Mouse (Mus musculus) cerebellum, postnatal 14 days (tissue): ENCODE measurements around the gene Rock2.
"Not testable (repeated sequence)": the region's sequence is repeated elsewhere in the genome, so short reads cannot be mapped to it uniquely, and the experiment has no call there.

Source experiments
- DNase-seq, 2 experiments: peaks; one replicate each; pipeline ENCODE4 v3.0.0; 2021; ENCODE audit warnings: mixed read lengths in 2 of 2

The Rock2 gene

GRCm38 (mm10) chr12:17000628-17001027 is 105.9 kb downstream of the Rock2 start:
- no peak for DNase-seq

- DNase-seq, result no peak
These were observed 106.5 kb downstream of the Rock2 start for GRCm38 (mm10) chr12:17001211-17001610.

GRCm38 (mm10) chr12:17009466-17009865 is 114.8 kb downstream of the Rock2 start:
- DNase-seq, result no peak

- peak; percentile 76 to 87 for DNase-seq
These were observed 116.6 kb downstream of the Rock2 start, which contains the start of gene 2410004P03Rik for GRCm38 (mm10) chr12:17011100-17011870. 2410004P03Rik (minus strand) TSS chr12:17011727.

GRCm38 (mm10) chr12:17012067-17012899 is 117.6 kb downstream of the Rock2 start:
- no peak for DNase-seq

DNA sequence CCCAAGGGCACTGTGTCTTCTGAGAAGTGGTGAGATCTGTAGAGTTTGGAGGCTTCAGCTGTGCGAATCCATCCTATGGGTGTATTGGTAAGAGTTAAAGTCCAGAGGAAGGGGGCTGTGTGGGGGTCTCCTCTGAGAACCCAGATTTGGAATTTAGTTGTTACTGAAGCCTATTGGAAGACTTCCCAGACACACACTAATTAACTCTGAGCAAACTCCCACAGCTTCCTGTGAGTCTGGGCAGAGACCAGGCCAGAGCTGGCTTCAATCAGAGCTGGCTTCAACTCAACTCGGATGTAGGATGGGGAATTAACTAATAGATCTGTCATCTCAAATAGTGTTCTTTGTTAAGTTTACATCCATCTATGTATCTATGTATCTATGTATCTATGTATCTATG is 121.0 kb downstream of the Rock2 start:
- DNase-seq, result no peak

- DNase-seq, result peak; percentile 72 to 86
These were observed 123.8 kb downstream of the Rock2 start for GRCm38 (mm10) chr12:17018468-17018867.

DNA sequence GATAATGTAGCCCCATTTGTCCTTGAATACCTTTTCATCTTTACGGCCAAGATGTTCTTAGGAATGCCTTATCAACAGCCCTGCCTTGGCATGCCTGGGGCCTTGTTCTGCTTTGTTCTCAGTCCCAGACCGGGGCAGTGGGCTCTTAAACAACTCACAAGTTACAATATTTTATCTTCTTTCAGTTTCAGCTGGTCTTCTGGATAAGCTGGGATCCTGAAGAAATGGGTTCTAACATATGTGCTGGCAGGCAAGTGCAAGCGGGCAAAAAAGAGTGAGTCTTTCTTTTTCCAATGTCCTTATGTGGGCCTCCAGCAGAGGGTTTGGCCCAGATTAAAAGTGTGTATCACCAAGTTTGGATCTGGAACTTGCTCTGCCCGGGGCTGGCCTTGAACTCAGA is 126.4 kb downstream of the Rock2 start:
- not testable (repeated sequence) for DNase-seq

GRCm38 (mm10) chr12:17022145-17022544 is 127.5 kb downstream of the Rock2 start:
- DNase-seq, result no peak

- DNase-seq, result no peak
These were observed 129.9 kb downstream of the Rock2 start for GRCm38 (mm10) chr12:17024554-17025110.

- DNase-seq, result peak; percentile 88 to 95
These were observed 138.2 kb downstream of the Rock2 start for GRCm38 (mm10) chr12:17032694-17033463.

DNA sequence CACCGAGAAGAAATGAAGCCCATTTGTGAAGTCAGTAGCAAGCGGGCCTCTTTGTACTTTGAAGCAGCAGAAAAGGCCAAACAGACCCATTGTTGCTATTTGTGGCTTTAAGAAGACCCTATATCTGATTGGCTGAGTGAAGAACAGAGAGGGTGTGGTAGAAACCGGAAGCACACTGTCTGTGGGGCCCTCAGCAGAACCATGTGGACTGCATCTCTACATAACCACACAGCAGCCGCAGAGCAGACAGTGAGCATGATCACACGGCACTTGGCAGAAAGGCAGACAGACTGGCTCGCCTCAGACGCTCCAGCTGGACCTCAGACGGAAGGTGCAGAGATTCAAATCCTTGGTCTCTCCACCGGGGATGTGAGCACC is 138.8 kb downstream of the Rock2 start:
- DNase-seq, result no peak

DNA sequence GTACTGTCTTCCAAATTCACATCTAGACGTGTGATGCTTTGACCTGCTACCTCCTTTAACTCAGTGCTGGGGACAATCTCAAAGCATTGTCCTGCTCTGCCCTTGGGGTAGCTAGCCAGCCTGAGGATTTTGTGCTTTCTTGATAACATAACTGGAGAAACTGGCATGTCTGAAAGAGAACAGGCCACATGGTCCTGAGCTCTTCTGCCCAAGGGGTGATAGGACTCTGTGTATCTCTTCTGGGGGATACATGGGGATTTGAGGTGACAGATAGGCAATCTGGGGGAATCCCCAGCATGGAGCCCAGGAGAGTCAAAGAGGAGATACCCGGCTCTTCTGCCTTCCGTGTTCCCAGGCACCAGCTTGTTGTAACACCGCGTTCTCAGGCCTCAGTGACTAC is 140.0 kb downstream of the Rock2 start:
- no peak for DNase-seq

- DNase-seq, result peak in 1 of 2 experiments; percentile 53
These were observed 140.4 kb downstream of the Rock2 start for GRCm38 (mm10) chr12:17035128-17035527.

- no peak for DNase-seq
These were observed 141.8 kb downstream of the Rock2 start for GRCm38 (mm10) chr12:17036532-17036931.

- peak; percentile 35 to 45 for DNase-seq
These were observed 142.4 kb downstream of the Rock2 start for GRCm38 (mm10) chr12:17037053-17037610.
